Mouse (Mus musculus) testis, adult 2 months (tissue): ENCODE data around the gene Serpina3c. TPM values are rescaled to one million over a fixed set of nuclear protein-coding genes. Genes with fewer than 3 reads are reported as not detected.

ENCODE experiments used
- H3K27ac ChIP-seq: fragments of 200-500 bp; 2 replicates; pipeline ENCODE4 v1.5.1; 2012; ENCODE audit warnings: low read depth, low read length; ENCODE audit not compliant: control insufficient read depth, insufficient read depth
- H3K27me3 ChIP-seq: fragments of 200-500 bp; 2 replicates; pipeline ENCODE4 v1.6.1; 2012; ENCODE audit warnings: mild to moderate bottlenecking, low read length, moderate library complexity; ENCODE audit not compliant: control insufficient read depth, insufficient read depth
- H3K36me3 ChIP-seq: fragments of 200-500 bp; 2 replicates; pipeline ENCODE4 v1.6.1; 2012; ENCODE audit warnings: mild to moderate bottlenecking, low read length; ENCODE audit not compliant: control insufficient read depth, insufficient read depth
- H3K4me1 ChIP-seq: fragments of 200-500 bp; 2 replicates; pipeline ENCODE4 v1.6.1; 2012; ENCODE audit warnings: low read length; ENCODE audit not compliant: control insufficient read depth, insufficient read depth
- H3K4me3 ChIP-seq: fragments of 200-500 bp; 2 replicates; pipeline ENCODE4 v1.5.1; 2012; ENCODE audit warnings: low read depth, mild to moderate bottlenecking, low read length, moderate library complexity, mixed read lengths; ENCODE audit not compliant: control insufficient read depth
- CTCF ChIP-seq: fragments of 200-500 bp; IDR thresholded peaks from 2 replicates; pipeline ENCODE4 v1.5.1; 2012; ENCODE audit warnings: low read depth, mild to moderate bottlenecking, inconsistent platforms, low read length, moderate library complexity; ENCODE audit not compliant: control insufficient read depth, insufficient read depth, insufficient replicate concordance
- POLR2A ChIP-seq: fragments of 200-500 bp; IDR thresholded peaks from 2 replicates; pipeline ENCODE4 v1.6.1; 2012; ENCODE audit warnings: low read depth, mild to moderate bottlenecking, inconsistent platforms, low read length, moderate library complexity; ENCODE audit not compliant: control insufficient read depth
- polyA plus RNA-seq: library from polyadenylated mRNA; depleted of rRNA; stranded (reverse); fragments of >200 nt; gene quantifications from 2 replicates; pipeline ENCODE4 v1.2.3, GENCODE M21; 2012

Serpina3c gene
- polyA plus RNA-seq, 1 experiment, result 5.6 TPM

DNA sequence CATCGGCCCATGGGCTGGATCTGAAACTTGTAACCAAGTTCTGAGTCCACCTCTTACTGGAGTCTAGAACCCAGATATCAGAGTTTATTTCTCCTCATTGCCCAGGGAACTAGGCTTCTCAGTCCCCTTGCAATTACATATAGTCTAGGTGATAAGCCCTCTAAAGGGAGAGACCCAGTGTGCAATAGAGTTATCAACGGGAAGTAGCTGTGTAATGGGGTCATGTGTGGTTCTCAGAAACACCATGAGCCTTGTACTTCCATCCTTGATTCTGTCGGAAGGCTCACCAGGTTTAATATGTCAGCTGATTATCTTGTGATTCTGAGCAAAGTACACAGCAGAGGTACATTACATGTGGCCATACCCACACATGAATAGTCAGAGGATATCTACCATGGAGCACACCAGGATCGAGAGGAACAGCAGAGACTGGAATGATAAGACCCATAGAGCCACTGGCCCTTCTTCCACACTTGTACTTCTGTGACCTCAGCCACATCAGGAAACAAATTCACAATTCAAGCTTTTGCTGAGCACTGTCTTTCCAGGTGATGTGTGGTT is 13.0 kb downstream of the Serpina3c start:
- H3K4me3 ChIP-seq, result no peak overlapping the region
- no peaks in the 10 kb centered on the region for H3K4me1 ChIP-seq
- no peak overlapping the region for H3K27ac ChIP-seq
- no peaks in the 10 kb centered on the region for H3K36me3 ChIP-seq
- TF ChIP-seq CTCF (no peak), POLR2A (no peak)
- H3K27me3 ChIP-seq, result no peaks in the 10 kb centered on the region

- no peaks in the 10 kb centered on the region for H3K27me3 ChIP-seq
- no peak overlapping the region for H3K27ac ChIP-seq
- TF ChIP-seq CTCF (no peak), POLR2A (no peak)
- no peaks in the 10 kb centered on the region for H3K36me3 ChIP-seq
- no peak overlapping the region for H3K4me3 ChIP-seq
- H3K4me1 ChIP-seq, result no peaks in the 10 kb centered on the region
Measured at GRCm38 (mm10) chr12:104138216-104138615, 15.5 kb downstream of the Serpina3c start.

DNA sequence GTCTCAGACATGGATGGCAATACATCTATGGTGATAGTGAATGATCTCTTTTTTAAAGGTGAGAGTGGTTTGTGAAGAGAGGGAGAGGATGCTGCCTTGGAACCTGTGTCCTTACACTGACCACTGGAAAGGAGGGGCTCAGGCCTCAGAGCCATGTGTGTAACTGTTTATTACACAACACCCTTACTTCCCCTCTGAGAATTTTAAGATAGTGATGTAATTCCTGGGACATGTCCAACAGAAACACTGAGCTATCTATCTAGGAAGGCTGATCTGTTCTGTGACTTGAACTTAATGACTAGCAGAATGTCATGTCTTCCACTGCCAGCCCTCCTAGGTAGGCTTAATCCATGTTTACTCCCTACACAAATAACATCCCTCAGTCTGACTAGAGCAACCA is 22.6 kb downstream of the Serpina3c start:
- no peaks in the 10 kb centered on the region for H3K36me3 ChIP-seq
- no peak overlapping the region for H3K27ac ChIP-seq
- TF ChIP-seq POLR2A (no peak), CTCF (no peak)
- no peaks in the 10 kb centered on the region for H3K27me3 ChIP-seq
- H3K4me3 ChIP-seq, result no peak overlapping the region
- no peaks in the 10 kb centered on the region for H3K4me1 ChIP-seq

GRCm38 (mm10) chr12:104127696-104128095 is 26.0 kb downstream of the Serpina3c start, which contains the start of gene Serpina3b:
Gene Serpina3b (plus strand): TSS chr12:104127996.
- Histone ChIP-seq H3K27me3 (no peaks in the 10 kb centered on the region), H3K4me3 (no peak within 1 kb of the TSS), H3K27ac (no peak within 1 kb of the TSS), H3K36me3 (no peaks in the 10 kb centered on the region), H3K4me1 (no peaks in the 10 kb centered on the region)
- TF ChIP-seq CTCF (no peak), POLR2A (no peak)

DNA sequence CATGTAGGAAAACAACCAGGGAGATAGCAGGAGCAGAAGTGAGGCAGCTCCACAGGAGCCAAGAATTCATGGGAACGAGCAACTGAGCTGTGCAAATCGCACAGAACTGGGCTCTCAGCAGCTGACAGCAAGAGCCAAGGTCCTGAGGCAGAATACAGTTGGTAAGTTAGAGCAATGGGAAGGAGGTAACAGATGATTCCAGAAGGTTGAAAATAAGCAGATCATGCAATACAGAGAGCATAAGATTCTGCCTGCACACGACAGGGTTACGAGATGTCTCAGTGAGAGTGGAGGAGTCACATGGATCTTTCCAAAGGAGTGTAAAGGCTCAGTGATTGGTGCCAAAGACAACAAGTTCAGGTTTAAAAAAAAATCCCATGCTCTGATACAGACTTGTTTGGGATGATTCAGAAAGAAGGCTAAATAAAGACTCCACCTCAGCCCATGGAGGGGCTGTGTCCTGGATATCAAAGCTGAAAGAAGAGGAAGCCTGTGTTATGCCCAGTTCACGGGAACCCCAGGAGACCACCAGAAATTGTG is 28.6 kb downstream of the Serpina3c start:
- Histone ChIP-seq H3K27me3 (no peaks in the 10 kb centered on the region), H3K36me3 (no peaks in the 10 kb centered on the region), H3K27ac (no peak overlapping the region), H3K4me3 (no peak overlapping the region), H3K4me1 (no peaks in the 10 kb centered on the region)
- no peak for TF ChIP-seq CTCF
- no peak for TF ChIP-seq POLR2A

DNA sequence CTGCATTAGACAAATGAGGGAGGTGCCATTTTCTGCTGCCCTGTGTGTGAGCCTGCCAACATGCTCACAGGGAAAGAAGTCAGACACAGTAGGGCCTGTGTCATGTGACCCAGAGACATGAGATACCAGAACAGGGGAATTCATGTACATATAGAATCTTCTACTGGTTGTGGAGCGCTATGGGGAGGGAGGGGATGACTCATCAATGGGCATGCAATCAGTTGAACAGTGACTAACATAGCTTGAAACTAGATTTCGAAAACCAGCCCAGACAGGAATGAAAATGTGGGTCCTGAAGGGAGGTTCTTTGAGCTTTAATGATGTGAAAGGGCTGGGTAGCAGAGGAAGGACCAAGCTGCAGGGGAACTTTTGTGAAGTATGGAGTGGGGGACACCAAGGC is 29.7 kb downstream of the Serpina3c start:
- no peak overlapping the region for H3K4me3 ChIP-seq
- TF ChIP-seq POLR2A (no peak), CTCF (no peak)

DNA sequence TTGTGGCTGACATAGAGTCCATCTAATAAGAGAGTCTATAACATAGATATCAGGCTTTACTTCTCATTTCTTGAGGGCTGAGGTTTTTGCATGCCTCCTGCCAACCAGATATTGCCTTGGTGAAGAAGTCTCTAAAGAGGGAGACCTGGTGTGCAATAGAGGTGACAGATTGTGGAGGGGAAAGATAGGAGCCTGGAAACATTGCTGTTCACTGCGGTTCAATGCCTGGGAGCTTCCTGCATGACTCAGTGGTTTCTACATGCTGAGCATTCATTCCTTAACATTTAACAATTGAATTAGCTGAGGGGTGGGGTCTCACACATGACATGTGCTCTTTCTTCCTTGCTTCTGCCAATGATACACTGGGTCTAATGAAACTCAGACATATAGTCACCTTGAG is 30.6 kb downstream of the Serpina3c start:
- Histone ChIP-seq H3K4me1 (no peaks in the 10 kb centered on the region), H3K36me3 (no peaks in the 10 kb centered on the region), H3K27me3 (no peaks in the 10 kb centered on the region), H3K4me3 (no peak overlapping the region), H3K27ac (no peak overlapping the region)
- TF ChIP-seq CTCF (no peak), POLR2A (no peak)

More for the DNA sequence above, 29.7 kb downstream of the Serpina3c start:
- Histone ChIP-seq H3K36me3 (no peaks in the 10 kb centered on the region), H3K27ac (no peak overlapping the region), H3K4me1 (no peaks in the 10 kb centered on the region), H3K27me3 (no peaks in the 10 kb centered on the region)
